Mouse (Mus musculus) stomach, embryonic 15.5 days (tissue): ENCODE results near the gene Nbeal1. TPM values are rescaled to one million over a fixed set of nuclear protein-coding genes. Genes with fewer than 3 reads are reported as not detected.
A peak's percentile ranks its signal among the peaks of the same experiment; 100 is the strongest.

Experiments used
- ATAC-seq: fragments of 200-750 bp; cut with Nextera tagmentation; 2 replicates; pipeline ENCODE4 v1.8.0; 2017; ENCODE audit warnings: low read depth, moderate number of reproducible peaks, moderate TSS enrichment; ENCODE audit not compliant: insufficient read depth, low FRiP score
- H3K27ac ChIP-seq: fragments of 300-500 bp; sonication (generic); 2 replicates; pipeline ENCODE4 v1.5.1; 2015; ENCODE audit warnings: mild to moderate bottlenecking, inconsistent platforms
- H3K27me3 ChIP-seq: fragments of 300-500 bp; sonication (generic); replicated peaks from 2 replicates; pipeline ENCODE4 v1.6.1; 2015; ENCODE audit warnings: inconsistent platforms
- H3K36me3 ChIP-seq: fragments of 300-500 bp; sonication (generic); 2 replicates; pipeline ENCODE4 v1.6.1; 2015; ENCODE audit warnings: inconsistent platforms
- H3K4me1 ChIP-seq: fragments of 300-500 bp; sonication (generic); 2 replicates; pipeline ENCODE4 v1.6.1; 2015; ENCODE audit warnings: inconsistent platforms
- H3K4me2 ChIP-seq: fragments of 300-500 bp; sonication (generic); 2 replicates; pipeline ENCODE4 v1.6.1; 2015; ENCODE audit warnings: mild to moderate bottlenecking, inconsistent platforms
- H3K4me3 ChIP-seq: fragments of 300-500 bp; sonication (generic); replicated peaks from 2 replicates; pipeline ENCODE4 v1.5.1; 2015; ENCODE audit warnings: inconsistent platforms
- H3K9ac ChIP-seq: fragments of 300-500 bp; sonication (generic); 2 replicates; pipeline ENCODE4 v1.6.1; 2015; ENCODE audit warnings: inconsistent platforms
- H3K9me3 ChIP-seq: fragments of 300-500 bp; sonication (generic); 2 replicates; pipeline ENCODE4 v1.6.1; 2016; ENCODE audit warnings: inconsistent platforms
- WGBS: fragments of 180-500 bp; shearing (Covaris S2); methylation state at CpG from one replicate; pipeline ENCODE4 v1.1.7; 2015; 5-methylcytosine and 5-hydroxymethylcytosine counted together
- polyA plus RNA-seq: library from polyadenylated mRNA; unstranded; fragments of >200 nt; fragmentation: Nextera tagmentation; extraction: Ambion mirVana; gene quantifications from 2 replicates; pipeline ENCODE4 v1.2.1, GENCODE M21; 2015

The Nbeal1 gene
- polyA plus RNA-seq, 1 experiment from 2014 or later = 7.8 TPM

- Histone ChIP-seq H3K4me1 (no peaks in the 10 kb centered on the region), H3K9ac (no peak overlapping the region), H3K4me2 (no peak overlapping the region), H3K9me3 (no peaks in the 10 kb centered on the region), H3K27me3 (no peaks in the 10 kb centered on the region), H3K4me3 (no peak overlapping the region), H3K27ac (no peak overlapping the region), H3K36me3 (no peaks in the 10 kb centered on the region)
- ATAC-seq = no peak
Measured at GRCm38 (mm10) chr1:60188454-60188853, 8.1 kb downstream of the Nbeal1 start.

DNA sequence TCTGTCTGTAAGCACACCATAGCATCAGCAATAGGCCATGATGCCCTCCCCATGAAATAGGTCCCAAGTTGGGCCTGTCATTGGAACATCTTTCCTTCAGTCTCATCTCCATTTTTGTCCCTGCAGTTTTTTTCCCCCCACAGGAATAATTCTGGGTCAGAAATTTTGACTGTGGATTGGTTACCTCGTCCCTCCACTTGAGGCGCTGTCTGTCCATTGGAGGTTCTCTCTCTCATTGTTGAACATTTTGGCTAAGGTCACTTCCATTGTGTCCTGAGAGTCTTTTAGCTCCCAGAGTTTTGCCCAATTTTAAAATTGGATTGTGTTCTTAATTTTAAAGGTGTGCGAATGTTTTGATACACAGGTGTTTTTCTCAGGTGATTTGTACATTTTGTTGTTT, 16.4 kb downstream of the Nbeal1 start:
- Histone ChIP-seq H3K27ac (no peak overlapping the region), H3K27me3 (no peaks in the 10 kb centered on the region), H3K4me1 (no peaks in the 10 kb centered on the region), H3K4me3 (no peak overlapping the region), H3K9ac (no peak overlapping the region), H3K4me2 (no peak overlapping the region), H3K9me3 (no peaks in the 10 kb centered on the region), H3K36me3 (peaks cover 6% of the 10 kb centered on the region; the same call in 1 of the 2 replicates)
- no peak for ATAC-seq
- 82% methylated on average over 3 of the region's 3 CpGs for WGBS

DNA sequence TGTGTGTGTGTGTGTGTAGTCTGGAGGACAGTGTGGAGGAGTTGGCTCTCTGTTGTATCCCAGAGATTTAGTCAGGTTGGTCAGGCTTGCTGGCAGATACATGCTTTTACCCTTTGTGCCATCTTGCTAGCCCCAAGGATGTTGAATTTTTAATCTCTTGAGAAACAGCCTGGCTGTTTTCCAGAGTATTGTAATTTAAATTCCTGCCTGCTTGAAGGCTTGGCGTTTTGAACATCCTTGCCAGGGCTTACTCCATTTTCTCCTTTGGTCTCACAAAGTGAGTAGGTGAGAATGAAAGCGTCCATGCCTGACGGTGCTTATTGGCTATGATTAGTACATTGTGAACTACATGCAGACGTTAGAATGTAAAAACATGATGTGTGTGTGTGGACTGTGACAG, 18.6 kb downstream of the Nbeal1 start:
- 86% methylated on average over 4 of the region's 4 CpGs for WGBS
- no peak overlapping the region for H3K4me2 ChIP-seq
- ATAC-seq = no peak
- no peak overlapping the region for H3K4me3 ChIP-seq
- no peaks in the 10 kb centered on the region for H3K27me3 ChIP-seq
- no peak overlapping the region for H3K9ac ChIP-seq
- no peaks in the 10 kb centered on the region for H3K9me3 ChIP-seq
- H3K27ac ChIP-seq = no peak overlapping the region
- no peaks in the 10 kb centered on the region for H3K4me1 ChIP-seq
- H3K36me3 ChIP-seq = peaks cover 24% of the 10 kb centered on the region

- no peak overlapping the region for H3K4me3 ChIP-seq
- no peaks in the 10 kb centered on the region for H3K27me3 ChIP-seq
- no peak overlapping the region for H3K27ac ChIP-seq
- H3K4me2 ChIP-seq = no peak overlapping the region
- no peak overlapping the region for H3K9ac ChIP-seq
- no peaks in the 10 kb centered on the region for H3K9me3 ChIP-seq
- H3K36me3 ChIP-seq = 0 out of 2 replicates have a peak, but pooled peaks cover 4% of the 10 kb centered on the region
- no peak for ATAC-seq
- H3K4me1 ChIP-seq = no peaks in the 10 kb centered on the region
- WGBS = 92% methylated on average over 4 of the region's 4 CpGs
Measured at GRCm38 (mm10) chr1:60236261-60236660, 55.9 kb downstream of the Nbeal1 start.

- Histone ChIP-seq H3K4me2 (no peak overlapping the region), H3K9me3 (no peaks in the 10 kb centered on the region), H3K4me1 (no peaks in the 10 kb centered on the region), H3K27ac (no peak overlapping the region), H3K9ac (no peak overlapping the region), H3K27me3 (no peaks in the 10 kb centered on the region), H3K36me3 (no peaks in the 10 kb centered on the region; the same call in 1 of the 2 replicates), H3K4me3 (no peak overlapping the region)
- no peak for ATAC-seq
Measured at GRCm38 (mm10) chr1:60240430-60240829, 60.0 kb downstream of the Nbeal1 start.

DNA sequence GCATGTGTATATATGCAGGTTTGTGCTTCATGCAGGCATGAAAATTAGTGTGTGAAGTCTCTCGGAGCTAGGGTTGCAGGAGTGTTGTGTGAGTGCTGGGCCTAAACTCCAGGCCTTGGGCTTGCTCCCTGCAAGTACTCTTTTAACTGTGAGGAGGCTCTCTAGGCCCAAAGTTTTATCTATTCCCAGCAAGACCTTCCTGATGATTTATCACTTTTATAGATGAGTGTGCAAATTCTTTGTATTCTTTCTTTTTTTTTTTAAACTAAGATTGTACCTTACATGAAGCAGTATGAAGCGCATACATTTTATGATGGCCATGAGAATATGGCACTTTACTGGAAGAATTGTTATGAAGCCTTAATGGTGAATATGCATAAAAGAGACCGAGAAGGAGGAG, 87.7 kb downstream of the Nbeal1 start:
- no peak overlapping the region for H3K4me2 ChIP-seq
- no peak overlapping the region for H3K4me3 ChIP-seq
- no peak for ATAC-seq
- 0 out of 2 replicates have a peak, but pooled peaks cover 18% of the 10 kb centered on the region for H3K36me3 ChIP-seq
- H3K9ac ChIP-seq = no peak overlapping the region
- no peaks in the 10 kb centered on the region for H3K4me1 ChIP-seq
- H3K9me3 ChIP-seq = no peaks in the 10 kb centered on the region
- H3K27ac ChIP-seq = no peak overlapping the region
- H3K27me3 ChIP-seq = no peaks in the 10 kb centered on the region
- 92% methylated on average over 3 of the region's 3 CpGs for WGBS

DNA sequence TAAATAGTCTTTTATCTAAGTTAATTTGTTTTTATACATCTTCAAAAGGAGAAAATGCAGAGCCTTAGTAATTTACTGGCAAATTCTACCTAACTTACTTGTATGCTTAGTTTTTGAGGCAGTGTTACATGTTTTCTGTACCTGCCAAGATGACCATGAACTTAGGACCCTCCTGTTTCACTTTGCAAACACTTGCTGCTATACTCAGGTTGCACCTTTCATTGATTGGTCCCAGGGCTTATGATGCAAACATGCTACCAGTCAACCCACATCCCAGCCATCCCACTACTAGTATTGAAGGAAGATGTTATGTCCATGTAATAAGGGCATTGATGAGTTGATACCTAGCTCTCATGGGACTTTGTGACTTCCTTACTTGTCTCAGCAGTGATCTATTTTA, 88.9 kb downstream of the Nbeal1 start:
- Histone ChIP-seq H3K9ac (no peak overlapping the region), H3K36me3 (0 out of 2 replicates have a peak, but pooled peaks cover 13% of the 10 kb centered on the region), H3K4me1 (no peaks in the 10 kb centered on the region), H3K4me2 (no peak overlapping the region), H3K9me3 (no peaks in the 10 kb centered on the region), H3K27me3 (no peaks in the 10 kb centered on the region), H3K27ac (no peak overlapping the region), H3K4me3 (no peak overlapping the region)
- ATAC-seq = no peak

DNA sequence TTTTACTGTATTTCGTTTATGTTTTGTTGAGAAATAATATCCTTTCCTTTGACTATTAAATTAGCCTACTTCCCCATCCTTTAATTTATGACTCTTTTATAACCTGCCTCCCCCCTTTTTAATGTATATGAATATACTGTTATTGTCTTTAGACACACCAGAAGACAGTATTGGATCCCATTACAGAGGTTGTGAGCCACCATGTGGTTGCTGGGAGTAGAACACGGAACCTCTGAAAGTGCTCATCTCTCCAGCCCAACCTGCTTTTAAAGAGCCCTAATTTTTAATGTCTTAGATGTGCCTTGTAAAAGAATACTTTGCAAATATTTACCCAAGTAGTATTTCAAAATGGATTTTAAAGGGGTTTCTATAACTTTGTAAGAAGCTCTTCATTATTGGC, 92.1 kb downstream of the Nbeal1 start:
- Histone ChIP-seq H3K4me3 (no peak overlapping the region), H3K9me3 (no peaks in the 10 kb centered on the region), H3K4me1 (no peaks in the 10 kb centered on the region), H3K4me2 (no peak overlapping the region), H3K27me3 (no peaks in the 10 kb centered on the region), H3K27ac (no peak overlapping the region), H3K9ac (no peak overlapping the region), H3K36me3 (0 out of 2 replicates have a peak, but pooled peaks cover 7% of the 10 kb centered on the region)
- 67% methylated on average over 2 of the region's 2 CpGs for WGBS
- ATAC-seq = no peak

- Histone ChIP-seq H3K4me1 (no peaks in the 10 kb centered on the region), H3K27me3 (no peaks in the 10 kb centered on the region), H3K4me3 (no peak overlapping the region), H3K4me2 (no peak overlapping the region), H3K27ac (no peak overlapping the region), H3K9ac (no peak overlapping the region), H3K9me3 (no peaks in the 10 kb centered on the region), H3K36me3 (peaks cover 8% of the 10 kb centered on the region; the same call in 1 of the 2 replicates)
- no peak for ATAC-seq
- WGBS = 57% methylated on average over 1 of the region's 1 CpGs
Measured at GRCm38 (mm10) chr1:60293921-60294320, 113.5 kb downstream of the Nbeal1 start.

- Histone ChIP-seq H3K4me2 (peak within 1 kb of the TSS; percentile 70), H3K9me3 (no peaks in the 10 kb centered on the region), H3K4me1 (no peaks in the 10 kb centered on the region; the same call in 1 of the 2 replicates), H3K27me3 (no peaks in the 10 kb centered on the region), H3K27ac (peak within 1 kb of the TSS; percentile 94), H3K4me3 (peak within 1 kb of the TSS; percentile 69), H3K9ac (peak within 1 kb of the TSS; percentile 49; the same call in 1 of the 2 replicates), H3K36me3 (peaks cover 4% of the 10 kb centered on the region; the same call in 1 of the 2 replicates)
- peak; percentile 97 for ATAC-seq
- WGBS = 2% methylated on average over 57 of the region's 60 CpGs
Measured at GRCm38 (mm10) chr1:60342808-60343629, 162.6 kb downstream of the Nbeal1 start, which contains the start of gene Cyp20a1. TSS of gene Cyp20a1 (plus strand) at chr1:60343323.

GRCm38 (mm10) chr1:60343630-60344455, 163.4 kb downstream of the Nbeal1 start:
- no peaks in the 10 kb centered on the region for H3K27me3 ChIP-seq
- peak; percentile 1; the same call in 1 of the 2 replicates for ATAC-seq
- peak overlapping the region; percentile 49; the same call in 1 of the 2 replicates for H3K9ac ChIP-seq
- peak overlapping the region; percentile 70 for H3K4me2 ChIP-seq
- no peaks in the 10 kb centered on the region for H3K9me3 ChIP-seq
- H3K36me3 ChIP-seq = 0 out of 2 replicates have a peak, but pooled peaks cover under 1% of the 10 kb centered on the region
- H3K27ac ChIP-seq = peak overlapping the region; percentile 94
- H3K4me1 ChIP-seq = no peaks in the 10 kb centered on the region; the same call in 1 of the 2 replicates
- 10% methylated on average over 14 of the region's 14 CpGs for WGBS
- peak overlapping the region; percentile 69 for H3K4me3 ChIP-seq

DNA sequence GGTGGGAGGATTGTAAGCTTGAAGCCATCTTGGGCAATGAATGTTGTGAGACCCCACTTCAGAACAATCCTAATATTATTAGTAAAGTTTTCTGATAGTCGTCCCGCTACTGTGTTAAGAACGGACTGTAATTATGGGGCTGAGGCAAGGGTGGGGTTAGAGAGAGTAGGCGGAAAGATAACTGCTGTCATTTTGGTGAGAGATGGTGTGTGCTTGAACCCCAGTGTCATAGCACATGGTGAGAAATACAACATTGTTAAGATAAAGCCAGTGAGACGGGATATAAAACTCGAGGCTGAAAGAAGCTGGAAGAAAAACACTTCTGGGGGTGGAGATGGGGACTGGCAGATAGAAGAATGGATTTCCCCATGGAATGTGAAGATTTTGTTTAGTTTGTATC, 164.3 kb downstream of the Nbeal1 start:
- Histone ChIP-seq H3K36me3 (no peaks in the 10 kb centered on the region), H3K9me3 (peaks cover 4% of the 10 kb centered on the region; the same call in 1 of the 2 replicates), H3K4me1 (no peaks in the 10 kb centered on the region; the same call in 1 of the 2 replicates), H3K4me2 (no peak overlapping the region), H3K9ac (no peak overlapping the region), H3K27me3 (no peaks in the 10 kb centered on the region), H3K4me3 (no peak overlapping the region), H3K27ac (no peak overlapping the region)
- ATAC-seq = no peak
- 66% methylated on average over 6 of the region's 6 CpGs for WGBS
